Mouse (Mus musculus): ENCODE measurements at regions not wholly inside any gene's neighbourhood (a gene's known extent, or its start where the extent isn't known, plus 50 kb on each side); places are given as distances from the start of the nearest gene placed in this dataset.
A peak's percentile ranks its signal among the peaks of the same experiment; 100 is the strongest.

- peak; percentile 15 for DNase-seq (ENCODE audit: low spot score)
These were observed 266.6 kb upstream of the Klf3 start for GRCm38 (mm10) chr5:64536393-64537112.

DNA sequence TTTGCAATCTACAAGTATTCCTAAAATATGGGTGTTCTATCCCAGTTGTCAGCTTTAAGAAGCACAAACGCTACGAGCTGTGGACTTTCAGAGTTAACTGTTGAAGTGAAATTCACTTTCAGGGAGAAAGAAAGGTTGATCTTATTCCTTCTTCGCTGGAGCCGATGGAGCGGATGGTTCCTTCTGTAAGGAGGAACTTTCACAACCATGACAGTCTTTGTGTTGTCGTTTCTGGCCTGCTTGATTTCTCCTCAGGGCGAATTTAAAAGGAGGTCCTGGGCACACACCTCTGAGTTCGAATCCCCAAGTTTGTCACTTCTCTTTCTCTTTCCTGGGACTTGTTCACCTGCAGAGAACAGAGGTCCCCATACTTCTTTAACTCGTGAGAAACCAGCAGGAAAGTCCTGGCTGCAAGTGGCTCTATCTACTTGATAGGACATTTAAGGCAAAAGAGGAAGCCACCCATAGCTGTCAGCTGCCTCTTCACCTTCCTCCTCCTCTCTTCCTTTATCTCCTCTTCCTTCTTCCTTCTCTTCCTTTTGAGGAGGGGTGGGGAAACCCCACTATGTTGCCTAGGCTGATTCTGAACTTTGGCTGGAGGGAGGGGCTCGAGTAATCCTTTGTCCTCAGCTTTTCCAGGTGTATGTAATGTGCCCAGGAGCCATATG lies 265.9 kb upstream of the Klf3 start:
- no peak for DNase-seq (ENCODE audit: low spot score)

DNA sequence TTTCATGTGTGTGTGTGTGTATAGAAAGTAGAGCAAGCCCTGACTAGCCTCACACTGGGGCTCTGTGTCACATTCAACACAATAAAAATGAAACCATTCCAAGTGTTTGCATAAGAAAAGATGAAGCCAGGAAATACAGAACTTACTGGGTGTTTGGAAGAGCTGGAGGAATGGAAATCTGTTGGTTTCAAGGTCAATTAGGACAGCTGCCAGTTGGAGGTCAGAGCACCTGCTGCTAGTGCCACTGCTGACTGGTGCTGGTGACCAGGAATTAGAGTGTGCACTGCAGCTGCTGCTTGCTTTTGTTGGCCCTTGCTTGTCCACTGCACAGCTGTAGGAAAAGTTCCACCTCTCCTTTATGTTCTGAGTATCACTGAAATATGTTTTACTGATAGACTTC lies 261.4 kb upstream of the Klf3 start:
- no peak for DNase-seq (ENCODE audit: low spot score)

DNA sequence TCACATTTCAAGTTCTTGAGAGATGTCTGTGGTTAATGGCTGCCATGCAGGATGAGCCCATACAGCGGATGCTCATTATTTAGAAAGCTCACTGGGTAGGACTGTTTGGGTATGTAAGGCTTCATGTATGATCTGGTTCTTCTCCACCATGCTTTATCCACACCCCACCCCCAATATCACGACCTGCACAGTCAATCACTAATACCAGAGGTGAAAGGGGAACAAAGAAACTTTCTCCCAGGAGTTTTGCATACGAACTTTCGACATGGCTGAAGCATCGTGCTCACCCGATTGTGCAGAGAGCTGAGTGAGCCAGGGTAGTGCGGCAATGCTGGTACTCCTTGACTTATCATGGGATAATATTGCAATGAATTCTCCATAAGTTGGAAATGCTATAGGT lies 247.3 kb upstream of the Klf3 start:
- DNase-seq (ENCODE audit: low spot score), result no peak

DNA sequence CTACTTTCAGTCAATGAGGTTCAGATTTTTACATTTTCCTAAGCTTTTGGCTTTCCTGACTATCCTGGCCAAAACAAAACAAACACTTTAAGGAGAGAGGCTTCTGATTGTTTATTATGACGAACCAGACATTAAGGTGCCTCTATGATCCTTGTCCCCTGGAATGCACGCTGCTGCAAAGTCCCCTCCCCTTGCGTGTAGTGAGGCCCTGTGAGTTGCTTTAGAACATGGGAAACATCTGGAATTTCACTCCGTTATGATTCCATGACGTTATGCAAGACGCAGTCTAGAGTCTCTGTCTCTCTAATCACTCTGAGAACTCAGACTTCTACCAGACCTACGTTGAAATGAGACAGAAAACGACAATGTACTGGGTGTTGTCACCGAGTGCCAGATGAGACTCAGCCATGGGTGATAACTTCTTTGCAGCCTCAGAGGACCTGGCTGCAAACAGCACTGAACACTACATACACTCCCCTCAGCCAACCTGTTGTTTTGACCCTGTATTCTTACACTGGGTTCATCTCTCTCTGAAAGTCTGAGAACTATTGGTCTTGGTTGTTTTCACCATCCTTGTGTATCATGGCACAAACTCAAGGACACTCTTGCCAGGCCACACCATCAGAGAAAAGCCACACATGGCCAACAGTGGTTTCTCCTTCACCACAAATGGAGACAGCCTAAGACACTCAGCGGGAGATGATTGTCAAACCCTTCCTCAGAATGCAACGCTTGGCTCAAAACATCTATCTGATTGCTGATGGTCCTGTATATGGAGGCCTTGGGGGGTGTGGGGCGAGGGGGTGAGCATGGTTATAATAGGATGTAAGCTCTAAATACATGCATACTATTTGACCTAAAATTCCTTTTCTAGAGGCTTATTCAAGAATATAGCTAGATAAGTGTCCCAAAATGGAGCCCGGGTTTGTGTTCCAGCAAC lies 236.5 kb upstream of the Klf3 start:
- DNase-seq (ENCODE audit: low spot score), result no peak

GRCm38 (mm10) chr5:64567813-64568212 lies 235.4 kb upstream of the Klf3 start:
- no peak for DNase-seq (ENCODE audit: low spot score)

DNA sequence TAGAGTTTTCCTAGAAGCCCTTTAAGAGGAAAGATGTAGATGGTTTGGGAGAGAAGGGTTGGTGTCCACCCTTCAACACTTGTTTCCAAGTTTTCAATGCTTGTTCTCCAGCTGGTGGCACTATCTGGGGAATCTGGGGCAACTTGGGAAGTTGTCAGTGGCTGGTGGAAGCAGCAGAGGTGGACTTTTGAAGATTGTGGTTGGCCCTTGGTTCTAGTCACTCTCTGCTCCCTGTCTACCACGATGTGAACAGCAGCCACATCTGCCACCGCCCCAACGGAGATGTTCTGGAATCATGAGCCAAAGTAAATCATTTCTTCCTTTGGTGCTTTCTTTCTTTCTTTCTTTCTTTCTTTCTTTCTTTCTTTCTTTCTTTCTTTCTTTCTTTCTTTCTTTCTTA lies 234.9 kb upstream of the Klf3 start:
- no peak for DNase-seq (ENCODE audit: low spot score)

DNA sequence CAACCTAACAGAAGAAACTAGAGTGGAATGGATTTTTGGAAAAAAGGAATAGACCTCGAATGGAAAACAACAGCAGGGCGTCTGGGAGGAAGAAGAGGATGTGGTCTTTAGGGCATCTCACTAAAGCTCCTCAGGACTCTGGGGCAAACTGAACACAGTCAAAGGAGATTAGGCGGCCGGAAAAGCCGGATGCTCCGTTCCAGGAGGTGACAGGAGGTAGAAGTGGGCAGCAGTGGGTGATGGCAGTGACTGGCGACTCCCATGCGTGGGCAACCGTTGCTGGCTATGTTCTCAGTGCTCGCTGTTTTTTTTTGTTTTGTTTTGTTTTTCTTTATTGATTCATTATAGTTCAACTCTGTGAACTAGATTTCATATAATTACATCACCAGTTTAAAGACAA lies 228.8 kb upstream of the Klf3 start:
- DNase-seq (ENCODE audit: low spot score), result no peak

DNA sequence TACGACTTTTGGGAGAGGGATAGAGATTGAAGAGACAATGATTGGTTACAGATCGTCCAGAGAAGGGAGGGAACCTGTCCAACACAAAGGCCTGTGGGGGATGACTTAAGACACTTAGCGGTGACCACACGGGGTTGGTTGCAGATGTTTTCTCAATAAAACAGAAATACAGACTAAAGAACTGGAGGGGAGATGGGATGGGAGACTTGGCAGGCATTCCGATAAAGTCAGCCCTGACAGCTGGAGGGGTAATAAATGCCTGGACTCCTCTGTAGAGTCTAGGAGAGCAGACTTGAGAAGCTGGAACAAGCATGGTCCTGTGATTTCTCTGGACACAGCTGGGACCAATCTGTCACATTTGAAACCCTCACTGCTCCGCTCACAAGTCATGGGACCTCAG lies 227.3 kb upstream of the Klf3 start:
- DNase-seq (ENCODE audit: low spot score), result no peak

- DNase-seq (ENCODE audit: low spot score), result peak; percentile 18
These were observed 226.5 kb upstream of the Klf3 start for GRCm38 (mm10) chr5:64576426-64577262.

GRCm38 (mm10) chr5:64577424-64577823 lies 225.8 kb upstream of the Klf3 start:
- no peak for DNase-seq (ENCODE audit: low spot score)

DNA sequence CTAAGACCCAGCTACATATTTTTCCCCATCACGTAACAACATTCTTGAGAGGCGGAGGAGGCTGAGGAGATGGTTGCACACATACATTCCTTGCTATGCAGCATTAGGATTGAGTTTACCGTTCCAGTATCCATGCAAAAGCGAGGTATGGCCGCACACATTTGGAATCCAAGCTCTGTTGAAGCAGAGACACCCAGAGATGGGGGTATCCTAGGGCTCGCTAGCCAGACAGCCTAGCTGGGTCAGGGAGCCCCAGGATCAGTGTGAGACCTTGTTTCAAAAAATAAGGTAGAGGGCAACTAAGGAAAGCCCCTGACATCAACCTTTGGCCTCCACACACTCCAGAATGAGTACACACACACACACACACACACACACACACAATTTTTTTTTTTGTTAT lies 224.7 kb upstream of the Klf3 start:
- DNase-seq (ENCODE audit: low spot score), result no peak

DNA sequence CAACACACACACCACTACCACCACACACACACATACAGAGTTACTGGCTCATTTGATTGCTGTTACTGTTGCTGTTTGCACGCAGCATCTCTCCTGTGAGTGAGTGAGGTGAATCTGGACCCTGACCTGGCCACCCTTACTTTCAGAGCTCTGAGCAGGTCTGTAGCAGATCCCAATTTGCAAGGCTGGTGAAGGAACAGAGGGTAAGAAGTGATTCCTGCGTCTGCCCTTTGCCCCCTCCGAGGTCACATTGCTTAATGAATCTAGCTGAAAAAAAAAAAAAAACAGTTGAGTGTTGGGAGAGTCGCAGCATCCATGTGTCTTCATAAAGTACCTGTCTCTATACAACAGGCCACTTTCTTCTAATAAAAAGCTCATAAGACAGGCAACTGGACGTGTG lies 224.1 kb upstream of the Klf3 start:
- no peak for DNase-seq (ENCODE audit: low spot score)

DNA sequence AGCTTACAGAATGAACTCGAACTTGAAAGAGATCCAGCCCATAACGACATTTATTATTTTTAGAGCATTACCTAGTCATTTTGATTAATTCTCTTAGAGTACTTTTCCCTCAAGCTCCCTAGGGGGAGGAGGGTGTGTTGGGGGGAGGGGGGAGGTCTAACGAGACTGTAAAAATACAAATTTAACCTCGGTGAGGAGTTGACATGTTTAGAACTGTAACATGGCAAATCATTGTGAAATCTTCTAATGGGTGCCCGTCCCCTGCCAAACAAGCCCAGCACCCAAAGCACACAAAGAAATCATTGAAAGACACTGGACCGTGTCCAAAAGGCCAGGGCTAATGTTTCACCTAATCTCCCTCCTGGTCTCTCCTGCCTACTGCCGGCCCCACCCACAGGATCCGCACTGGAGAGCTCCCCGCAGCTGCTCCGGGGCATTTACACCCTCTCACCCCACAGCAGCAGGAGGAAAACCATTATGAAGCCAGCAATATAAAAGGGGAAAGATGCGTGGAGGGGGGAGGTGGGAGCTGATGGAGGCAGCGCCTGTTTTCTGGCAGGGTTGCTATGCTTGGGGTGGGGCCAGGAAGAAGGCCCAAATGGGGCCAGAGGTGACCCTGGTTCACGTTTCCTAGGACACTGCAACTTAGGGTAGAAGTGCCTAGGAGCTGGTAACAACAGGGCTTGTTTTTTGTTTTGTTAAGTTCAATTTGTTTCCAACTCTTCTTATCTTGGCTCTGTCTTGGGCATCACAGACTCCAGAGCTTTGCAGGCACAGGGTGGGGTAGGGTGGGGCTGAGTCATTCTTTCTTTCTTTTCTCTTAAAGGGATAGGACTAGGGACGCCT lies 223.5 kb upstream of the Klf3 start:
- DNase-seq (ENCODE audit: low spot score), result peak; percentile 88

DNA sequence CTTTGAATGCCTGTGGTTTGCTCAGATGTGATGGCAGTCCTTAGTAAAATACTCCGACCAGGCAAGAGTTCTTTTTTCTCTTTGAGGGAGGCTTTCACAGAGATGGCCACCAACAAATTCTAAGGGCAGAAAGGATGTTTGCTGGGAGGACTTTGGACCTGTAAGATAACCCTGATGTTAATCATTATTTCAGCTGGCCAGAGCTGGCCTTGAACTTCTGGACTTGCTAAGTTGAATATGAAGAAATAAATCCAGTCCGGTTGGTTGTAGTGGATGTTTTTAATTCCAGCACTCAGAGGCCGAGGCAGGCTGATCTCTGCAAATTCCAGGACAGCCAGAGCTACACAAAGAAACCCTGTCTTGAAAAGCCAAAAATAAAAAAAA lies 222.9 kb upstream of the Klf3 start:
- DNase-seq (ENCODE audit: low spot score), result no peak

DNA sequence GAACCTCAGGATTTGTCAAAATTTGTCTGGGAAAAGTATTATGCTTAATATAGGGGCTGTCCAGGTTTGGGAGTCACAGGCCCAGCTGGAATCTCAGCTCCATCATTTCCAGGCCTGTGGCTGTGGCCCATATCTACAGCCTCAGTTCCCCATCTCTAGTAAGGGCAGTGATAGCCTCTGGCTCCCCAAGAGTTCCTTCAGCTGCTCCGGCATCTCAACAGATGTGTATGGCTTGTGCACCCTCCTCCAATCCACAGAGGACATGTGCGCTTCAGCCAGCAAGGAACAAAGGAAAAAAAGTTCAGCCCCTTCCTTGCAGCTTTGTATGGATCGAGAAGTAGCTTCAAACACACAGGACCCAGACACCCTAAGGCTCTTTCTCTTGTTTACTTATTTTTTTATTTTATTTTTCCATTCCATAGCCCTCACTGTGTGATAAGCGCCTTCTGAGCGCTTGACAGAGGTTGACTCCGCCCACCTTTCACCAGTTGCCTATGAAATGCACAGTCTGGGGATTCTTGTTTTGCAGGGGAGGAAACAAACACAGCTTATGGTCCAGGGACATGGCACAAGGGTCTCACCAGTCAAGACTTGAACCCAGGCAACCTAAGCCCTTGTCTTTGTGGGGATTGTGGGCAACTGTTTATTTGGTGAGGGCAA lies 222.3 kb upstream of the Klf3 start:
- no peak for DNase-seq (ENCODE audit: low spot score)

DNA sequence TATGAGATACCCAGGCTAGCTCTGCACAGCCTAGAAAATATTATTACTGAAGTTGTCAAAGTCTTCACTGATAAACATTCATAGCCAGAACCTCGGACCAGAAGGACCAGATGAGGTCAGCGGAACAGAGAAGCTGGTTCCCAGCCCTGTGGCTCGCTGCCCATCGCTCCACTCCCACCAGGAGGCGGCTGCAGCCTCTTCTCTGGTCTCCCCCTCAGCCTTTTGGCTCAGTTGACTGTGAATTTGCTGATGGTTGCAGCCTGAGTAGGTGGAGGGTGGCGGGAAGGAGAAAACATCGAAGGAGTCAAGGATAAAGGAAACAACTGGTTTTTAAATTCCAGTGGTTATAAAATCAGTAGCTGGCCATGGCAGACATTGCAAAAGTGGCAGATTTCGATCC lies 221.7 kb upstream of the Klf3 start:
- no peak for DNase-seq (ENCODE audit: low spot score)

DNA sequence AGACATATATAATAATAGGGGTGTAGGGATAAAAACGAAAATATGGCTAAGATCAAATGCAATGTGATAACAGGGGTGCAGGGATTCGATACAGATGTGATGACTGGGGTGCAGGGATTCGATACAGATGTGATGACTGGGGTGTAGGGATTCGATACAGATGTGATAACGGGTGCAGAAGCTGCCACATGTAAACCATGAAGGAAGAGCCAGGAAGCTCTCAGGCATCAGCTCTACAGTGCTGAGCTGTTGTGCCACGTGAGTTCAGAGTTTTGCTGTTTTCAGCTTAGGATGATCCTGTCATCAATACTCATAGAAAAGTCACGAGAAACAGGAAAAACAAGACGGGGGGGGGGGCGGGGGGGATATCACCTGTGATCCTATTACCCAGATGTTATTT lies 221.2 kb upstream of the Klf3 start:
- no peak for DNase-seq (ENCODE audit: low spot score)

GRCm38 (mm10) chr5:64584308-64584707 lies 218.9 kb upstream of the Klf3 start:
- peak; percentile 63 for DNase-seq (ENCODE audit: low spot score)

DNA sequence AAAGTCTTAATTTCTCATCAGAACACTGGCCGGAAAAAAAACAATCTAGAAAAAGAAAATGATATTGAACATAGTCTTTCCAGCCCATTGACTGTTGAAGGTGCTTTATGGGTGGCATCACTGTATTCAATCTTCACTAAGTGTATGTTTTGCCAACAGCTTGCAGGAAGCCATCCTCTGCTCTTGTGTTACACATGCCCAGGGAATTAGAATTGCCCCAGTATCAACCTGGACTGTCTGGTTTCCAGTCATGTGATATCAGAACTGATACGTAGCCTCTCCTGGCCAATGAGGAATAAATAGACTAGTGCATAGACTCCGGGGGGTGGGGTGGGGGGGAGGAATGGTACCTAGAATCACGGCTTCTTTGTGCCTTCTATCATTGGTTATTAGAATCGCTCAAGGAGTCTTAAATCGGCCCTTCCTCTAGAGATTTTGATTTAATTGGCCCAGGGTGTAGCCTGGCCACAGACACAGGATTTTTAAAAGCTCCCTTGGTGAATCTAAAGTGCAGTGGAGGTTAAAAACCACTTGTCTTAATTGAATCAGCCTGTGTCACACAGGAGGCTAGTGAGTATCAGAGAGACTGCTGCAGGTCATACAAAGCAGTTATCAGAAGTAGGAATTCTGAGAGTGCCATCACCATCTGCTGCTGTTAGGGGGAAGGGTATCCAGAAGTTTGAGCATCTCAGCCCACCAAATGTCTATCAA lies 218.0 kb upstream of the Klf3 start:
- DNase-seq (ENCODE audit: low spot score), result peak; percentile 68

Measured in MN1 (cell line).